Mouse (Mus musculus): Measurements from ENCODE around the gene Tmem182. TPM values are rescaled to one million over a fixed set of nuclear protein-coding genes. Genes with fewer than 3 reads are reported as not detected.
A peak's percentile ranks its signal among the peaks of the same experiment; 100 is the strongest.

Gene Tmem182
- polyA plus RNA-seq, 1 experiment from 2014 or later = 0.69 TPM

DNA sequence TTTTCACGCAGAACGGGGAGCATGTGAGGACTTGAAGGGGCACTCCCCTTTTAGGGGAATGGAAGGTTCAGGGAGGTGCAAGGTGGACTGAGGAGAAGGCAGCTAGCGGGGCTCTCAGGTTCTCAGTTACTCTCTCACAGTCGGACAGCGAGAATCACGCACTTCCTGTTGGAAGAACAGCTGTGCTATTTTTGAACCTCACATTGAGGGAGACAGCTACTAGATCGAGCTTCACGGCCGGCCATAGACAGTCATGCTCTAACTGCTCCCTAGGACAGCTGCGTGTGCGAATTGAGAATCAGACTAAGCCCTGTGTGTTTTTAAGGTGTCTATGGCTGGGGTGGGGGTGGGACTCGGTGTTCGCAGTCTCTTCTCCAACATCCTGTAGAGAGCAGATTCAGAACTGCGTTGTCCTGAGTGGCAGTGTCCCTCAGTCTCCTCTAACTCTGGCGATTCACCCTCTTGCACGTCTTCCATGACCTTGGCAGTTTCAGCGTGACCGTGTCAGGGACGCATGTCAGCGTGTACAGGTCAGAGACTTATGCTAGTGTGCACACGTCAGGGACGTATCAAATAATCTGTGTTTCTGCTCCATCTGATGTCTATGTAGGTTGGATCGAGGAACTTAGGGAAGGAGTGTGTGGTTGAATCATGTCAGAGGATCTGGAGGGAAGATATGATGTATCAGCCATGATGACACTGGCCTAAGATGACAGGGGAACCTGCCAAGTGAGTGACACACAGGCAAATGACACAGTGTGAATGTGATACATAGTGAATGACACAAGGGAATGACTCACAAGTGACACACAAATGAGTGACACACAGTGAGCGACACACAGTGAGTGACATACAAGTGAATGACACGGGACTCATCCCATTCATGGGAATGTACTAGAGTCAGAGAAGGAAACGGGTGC lies 69.3 kb downstream of the Tmem182 start:
- WGBS = 85% methylated on average over 26 of the region's 26 CpGs
- Histone ChIP-seq H3K36me3 (no peaks in the 10 kb centered on the region), H3K9me3 (replicated peaks) (no peaks in the 10 kb centered on the region), H3K4me2 (no peak overlapping the region), H3K4me3 (replicated peaks) (no peak overlapping the region), H3K27me3 (replicated peaks) (no peaks in the 10 kb centered on the region), H3K4me1 (no peaks in the 10 kb centered on the region), H3K9ac (replicated peaks) (no peak overlapping the region), H3K27ac (replicated peaks) (no peak overlapping the region)
- no peak for ATAC-seq (ENCODE audit: low FRiP score)

DNA sequence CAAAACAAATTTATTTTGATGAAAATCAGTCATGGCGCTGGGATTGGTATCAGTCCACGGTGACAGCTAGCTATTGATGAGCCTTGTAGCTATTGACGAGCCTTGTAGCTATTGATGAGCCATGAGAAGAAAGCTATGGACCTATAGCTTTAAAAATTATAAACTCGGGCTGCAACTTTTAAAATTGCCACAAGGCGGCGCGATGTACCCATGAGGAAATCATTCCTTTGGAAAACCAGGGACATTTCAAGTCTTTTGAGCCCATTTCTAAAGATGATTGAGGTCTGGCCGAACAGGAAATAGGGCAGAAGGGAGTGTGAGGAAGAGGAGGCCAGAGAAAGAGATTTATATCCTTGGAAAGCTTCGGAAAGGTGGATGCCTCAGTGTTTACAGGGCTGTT lies 73.7 kb downstream of the Tmem182 start:
- no peak overlapping the region for H3K9ac ChIP-seq (replicated peaks)
- no peak overlapping the region for H3K27ac ChIP-seq (replicated peaks)
- no peaks in the 10 kb centered on the region for H3K4me1 ChIP-seq
- no peak overlapping the region for H3K4me2 ChIP-seq
- ATAC-seq (ENCODE audit: low FRiP score) = no peak
- H3K9me3 ChIP-seq (replicated peaks) = no peaks in the 10 kb centered on the region
- H3K36me3 ChIP-seq = no peaks in the 10 kb centered on the region
- no peaks in the 10 kb centered on the region for H3K27me3 ChIP-seq (replicated peaks)
- no peak overlapping the region for H3K4me3 ChIP-seq (replicated peaks)
- 13% methylated on average over 9 of the region's 9 CpGs for WGBS

DNA sequence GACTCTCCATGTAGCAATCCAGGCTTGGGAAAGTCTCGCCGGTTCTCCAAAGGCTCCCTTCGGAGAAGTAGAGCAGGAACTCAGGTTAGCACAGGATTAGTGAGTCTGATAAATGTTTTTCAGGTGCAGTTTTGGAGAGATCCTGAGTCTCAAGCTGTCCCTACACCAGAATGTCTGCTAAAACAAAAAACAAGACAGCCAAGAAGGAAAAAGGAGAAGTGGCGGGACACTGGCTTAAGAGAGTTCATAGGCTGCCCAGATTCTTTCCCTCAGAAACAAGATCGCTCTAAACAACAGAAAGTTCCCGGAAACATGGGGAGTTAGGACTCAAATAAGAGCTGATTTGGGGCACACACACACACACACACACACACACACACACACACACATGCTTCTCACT lies 74.1 kb downstream of the Tmem182 start:
- Histone ChIP-seq H3K9ac (replicated peaks) (no peak overlapping the region), H3K4me2 (no peak overlapping the region), H3K36me3 (no peaks in the 10 kb centered on the region), H3K27ac (replicated peaks) (no peak overlapping the region), H3K4me3 (replicated peaks) (no peak overlapping the region), H3K9me3 (replicated peaks) (no peaks in the 10 kb centered on the region), H3K4me1 (no peaks in the 10 kb centered on the region), H3K27me3 (replicated peaks) (no peaks in the 10 kb centered on the region)
- no peak for ATAC-seq (ENCODE audit: low FRiP score)
- whole genome bisulfite sequencing = 81% methylated on average over 6 of the region's 6 CpGs

DNA sequence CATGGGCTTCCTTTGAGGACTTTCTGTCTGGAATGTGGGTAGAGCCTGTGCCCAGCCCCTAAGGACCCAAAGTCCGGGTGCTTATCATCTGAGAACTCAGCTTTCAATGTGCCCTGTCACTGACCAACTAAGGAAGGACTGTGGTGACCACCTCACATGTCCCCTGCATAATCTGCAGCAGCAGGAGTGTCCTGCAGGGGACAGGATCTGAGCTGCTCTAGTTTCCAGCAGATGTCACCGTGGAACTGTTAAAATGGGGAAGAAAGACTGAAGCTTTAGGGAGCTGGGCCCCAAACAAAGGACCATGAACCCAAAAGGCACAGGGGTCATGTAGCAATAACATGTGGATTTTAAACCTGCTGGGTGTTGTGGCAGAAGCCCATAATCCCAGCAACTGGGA lies 75.1 kb downstream of the Tmem182 start:
- no peaks in the 10 kb centered on the region for H3K9me3 ChIP-seq (replicated peaks)
- no peak overlapping the region for H3K4me2 ChIP-seq
- 63% methylated on average over 2 of the region's 2 CpGs for WGBS
- H3K27me3 ChIP-seq (replicated peaks) = no peaks in the 10 kb centered on the region
- no peak for ATAC-seq (ENCODE audit: low FRiP score)
- no peaks in the 10 kb centered on the region for H3K36me3 ChIP-seq
- H3K4me3 ChIP-seq (replicated peaks) = no peak overlapping the region
- H3K27ac ChIP-seq (replicated peaks) = no peak overlapping the region
- no peaks in the 10 kb centered on the region for H3K4me1 ChIP-seq
- H3K9ac ChIP-seq (replicated peaks) = no peak overlapping the region

DNA sequence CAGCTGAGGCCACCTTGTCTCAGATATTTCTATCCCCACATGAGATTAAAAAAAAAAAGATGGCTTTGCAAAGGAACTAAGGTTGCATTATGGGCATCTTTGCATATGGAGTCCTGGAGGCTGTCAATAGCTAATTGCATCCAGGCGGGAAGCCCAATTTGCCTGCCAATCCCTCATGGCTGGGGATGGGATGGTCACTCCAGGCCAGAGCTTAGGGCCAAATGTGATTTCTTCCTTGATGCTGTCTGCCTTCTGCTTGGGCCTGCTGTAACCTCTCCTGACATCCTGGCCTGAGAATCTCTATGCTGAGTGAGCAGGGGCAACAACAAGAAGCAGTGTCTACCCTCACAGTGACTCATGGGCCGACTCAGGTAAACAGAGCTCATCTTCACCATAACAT lies 78.5 kb downstream of the Tmem182 start:
- 87% methylated on average over 2 of the region's 2 CpGs for WGBS
- Histone ChIP-seq H3K4me3 (replicated peaks) (no peak overlapping the region), H3K36me3 (no peaks in the 10 kb centered on the region), H3K4me1 (peaks cover 2% of the 10 kb centered on the region; the same call in 1 of the 2 replicates), H3K27ac (replicated peaks) (no peak overlapping the region), H3K9me3 (replicated peaks) (no peaks in the 10 kb centered on the region), H3K9ac (replicated peaks) (no peak overlapping the region), H3K4me2 (no peak overlapping the region), H3K27me3 (replicated peaks) (no peaks in the 10 kb centered on the region)
- no peak for ATAC-seq (ENCODE audit: low FRiP score)

DNA sequence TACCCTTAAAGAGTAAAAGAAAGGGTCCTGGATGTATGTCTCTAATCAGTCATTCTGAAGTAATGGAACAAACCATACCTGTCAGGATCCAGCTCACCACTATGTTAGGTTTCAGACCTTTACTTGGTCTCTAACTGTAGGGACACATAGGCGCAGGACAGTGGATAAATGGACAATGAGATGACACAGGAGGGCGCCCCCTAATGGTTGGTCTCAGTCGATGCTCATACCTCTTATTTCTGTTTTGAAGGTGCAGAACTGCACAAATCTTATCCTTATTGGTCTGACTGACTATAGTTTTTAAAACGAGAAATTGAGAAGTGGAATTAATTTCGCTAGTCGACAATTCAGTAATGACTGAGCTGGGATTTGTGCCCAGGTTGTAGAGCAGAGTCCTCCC lies 79.5 kb downstream of the Tmem182 start:
- no peak for ATAC-seq (ENCODE audit: low FRiP score)
- no peaks in the 10 kb centered on the region for H3K9me3 ChIP-seq (replicated peaks)
- H3K9ac ChIP-seq (replicated peaks) = no peak overlapping the region
- no peaks in the 10 kb centered on the region for H3K36me3 ChIP-seq
- H3K27ac ChIP-seq (replicated peaks) = no peak overlapping the region
- WGBS = 70% methylated on average over 6 of the region's 6 CpGs
- no peak overlapping the region for H3K4me2 ChIP-seq
- peaks cover 2% of the 10 kb centered on the region; the same call in 1 of the 2 replicates for H3K4me1 ChIP-seq
- no peak overlapping the region for H3K4me3 ChIP-seq (replicated peaks)
- H3K27me3 ChIP-seq (replicated peaks) = no peaks in the 10 kb centered on the region

DNA sequence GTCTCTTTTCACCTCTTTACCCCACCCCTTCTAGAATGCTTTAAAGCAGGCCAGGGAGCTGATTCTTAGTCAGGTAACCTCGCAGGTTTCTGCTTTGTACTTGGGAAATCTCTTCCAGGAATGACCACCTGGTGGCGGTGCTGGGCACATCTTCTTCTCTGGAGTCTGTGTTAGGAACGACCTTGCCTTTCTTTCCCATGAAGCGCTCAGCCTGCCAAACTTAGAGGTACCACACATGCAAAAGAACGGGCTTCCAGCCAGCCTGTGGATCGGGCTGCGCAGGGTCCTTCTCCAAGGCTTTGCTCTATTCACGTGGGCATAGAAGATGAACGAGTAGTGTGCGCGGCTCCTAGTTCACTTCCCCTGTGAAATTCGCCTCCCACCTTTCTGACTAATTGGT lies 82.3 kb downstream of the Tmem182 start:
- no peaks in the 10 kb centered on the region for H3K27me3 ChIP-seq (replicated peaks)

DNA sequence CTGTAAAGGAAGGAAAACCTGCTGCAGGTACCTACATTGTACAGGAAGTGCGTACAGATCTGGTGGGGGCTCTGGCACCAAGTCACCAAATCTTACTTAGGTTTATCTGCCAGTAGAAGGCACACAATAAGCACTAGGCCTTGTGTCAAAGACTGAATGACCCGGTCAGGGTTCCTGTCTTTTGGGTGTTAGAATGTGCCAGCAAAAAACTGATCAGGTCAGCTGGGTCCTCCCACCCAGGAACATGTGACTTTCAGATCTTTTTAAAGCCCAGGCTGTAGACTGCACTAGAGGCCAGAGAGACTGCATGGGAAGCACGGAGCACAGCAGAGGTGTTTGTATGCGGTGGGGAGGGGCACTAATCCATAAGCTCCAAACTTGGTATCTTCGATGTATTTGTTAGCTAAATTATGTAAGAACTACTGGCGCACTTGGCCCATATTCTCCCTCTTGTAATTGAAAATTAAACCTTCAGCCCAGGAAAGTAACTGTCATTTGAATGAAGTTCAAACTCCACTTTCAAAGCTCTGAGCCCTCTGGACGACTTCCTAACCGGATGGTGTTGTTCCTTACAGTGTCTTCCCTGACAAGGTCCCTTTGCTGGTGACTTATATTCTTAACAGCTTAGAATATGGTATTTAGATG lies 83.1 kb downstream of the Tmem182 start:
- no peak overlapping the region for H3K4me2 ChIP-seq
- no peak for ATAC-seq (ENCODE audit: low FRiP score)
- no peaks in the 10 kb centered on the region for H3K36me3 ChIP-seq
- peaks cover 6% of the 10 kb centered on the region for H3K4me1 ChIP-seq
- H3K9ac ChIP-seq (replicated peaks) = no peak overlapping the region
- WGBS = 93% methylated on average over 8 of the region's 8 CpGs
- no peaks in the 10 kb centered on the region for H3K27me3 ChIP-seq (replicated peaks)
- H3K4me3 ChIP-seq (replicated peaks) = no peak overlapping the region
- no peaks in the 10 kb centered on the region for H3K9me3 ChIP-seq (replicated peaks)
- no peak overlapping the region for H3K27ac ChIP-seq (replicated peaks)

More for the DNA sequence above, 82.3 kb downstream of the Tmem182 start:
- Histone ChIP-seq H3K9me3 (replicated peaks) (no peaks in the 10 kb centered on the region), H3K4me3 (replicated peaks) (no peak overlapping the region), H3K27ac (replicated peaks) (no peak overlapping the region), H3K4me1 (peaks cover 6% of the 10 kb centered on the region), H3K4me2 (no peak overlapping the region; the same call in 1 of the 2 replicates), H3K36me3 (no peaks in the 10 kb centered on the region), H3K9ac (replicated peaks) (no peak overlapping the region)
- peak; percentile 80; the same call in 1 of the 2 replicates for ATAC-seq (ENCODE audit: low FRiP score)
- 38% methylated on average over 12 of the region's 12 CpGs for WGBS

DNA sequence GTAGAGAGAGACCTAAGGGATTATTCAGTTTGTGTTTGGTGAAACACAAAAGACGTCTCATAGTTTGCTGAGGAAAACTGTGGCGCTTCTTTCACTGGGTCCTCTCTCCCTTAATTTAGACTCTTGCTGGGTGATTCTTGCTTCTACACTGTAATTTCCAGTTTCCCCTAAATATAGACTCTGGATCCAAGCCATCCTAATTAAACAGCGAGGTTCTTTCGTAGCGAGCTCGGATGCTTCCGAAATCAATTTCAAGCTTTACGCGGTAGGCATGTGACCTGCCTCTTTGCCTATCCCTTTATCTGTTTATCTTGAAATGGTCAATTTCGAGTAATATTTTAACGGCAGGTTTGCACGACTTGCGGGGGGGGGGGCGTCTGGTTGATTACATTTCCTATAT lies 84.2 kb downstream of the Tmem182 start:
- no peaks in the 10 kb centered on the region for H3K36me3 ChIP-seq

DNA sequence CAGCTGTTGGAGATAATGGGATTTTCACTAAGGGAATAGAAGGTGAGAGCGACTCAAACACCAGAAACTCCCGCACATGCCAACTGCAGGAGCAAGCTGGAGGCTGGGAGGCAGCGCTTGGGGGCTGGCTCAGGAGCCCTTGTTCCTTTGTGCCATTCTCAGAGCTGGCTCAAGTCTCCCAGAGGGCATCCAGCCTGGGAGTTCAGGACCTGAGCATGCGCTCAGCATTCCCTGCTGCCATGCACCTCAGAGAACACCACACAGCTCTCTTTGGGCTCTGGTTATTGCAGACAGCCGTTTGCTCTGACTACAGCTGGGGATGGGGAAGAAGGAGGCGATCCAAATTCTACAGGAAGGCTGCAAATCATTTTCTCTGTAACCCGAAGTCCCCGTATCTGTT lies 84.8 kb downstream of the Tmem182 start:
- 46% methylated on average over 8 of the region's 8 CpGs for WGBS
- no peaks in the 10 kb centered on the region for H3K9me3 ChIP-seq (replicated peaks)
- no peak overlapping the region for H3K4me3 ChIP-seq (replicated peaks)
- peaks cover 6% of the 10 kb centered on the region for H3K4me1 ChIP-seq
- ATAC-seq (ENCODE audit: low FRiP score) = no peak
- H3K9ac ChIP-seq (replicated peaks) = no peak overlapping the region
- no peaks in the 10 kb centered on the region for H3K27me3 ChIP-seq (replicated peaks)
- peak overlapping the region; percentile 13; the same call in 1 of the 2 replicates for H3K4me2 ChIP-seq
- H3K36me3 ChIP-seq = no peaks in the 10 kb centered on the region
- no peak overlapping the region for H3K27ac ChIP-seq (replicated peaks)

More for the DNA sequence above, 84.2 kb downstream of the Tmem182 start:
- no peaks in the 10 kb centered on the region for H3K27me3 ChIP-seq (replicated peaks)
- H3K9ac ChIP-seq (replicated peaks) = no peak overlapping the region
- H3K4me1 ChIP-seq = peaks cover 6% of the 10 kb centered on the region
- no peak overlapping the region for H3K27ac ChIP-seq (replicated peaks)
- H3K9me3 ChIP-seq (replicated peaks) = no peaks in the 10 kb centered on the region
- 71% methylated on average over 14 of the region's 14 CpGs for WGBS
- no peak for ATAC-seq (ENCODE audit: low FRiP score)
- H3K4me2 ChIP-seq = no peak overlapping the region
- H3K4me3 ChIP-seq (replicated peaks) = no peak overlapping the region

DNA sequence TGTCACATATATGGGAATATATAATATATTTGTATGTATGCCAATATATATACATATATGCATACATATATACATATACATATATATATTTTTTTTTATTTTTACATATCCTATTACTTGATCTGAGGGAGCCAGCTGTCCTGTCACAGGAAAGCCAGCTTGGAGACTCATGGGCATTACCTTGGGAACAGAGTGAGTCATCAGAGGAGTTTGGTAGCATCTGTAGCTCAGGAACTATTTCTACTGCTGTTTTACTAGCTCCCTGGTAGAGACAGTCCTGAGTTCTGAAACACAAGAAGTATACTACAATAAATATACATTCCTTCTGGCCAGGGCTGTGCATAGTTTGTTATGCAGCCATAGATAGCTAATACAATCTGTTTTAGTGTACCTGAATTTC lies 98.3 kb downstream of the Tmem182 start:
- H3K9me3 ChIP-seq (replicated peaks) = no peaks in the 10 kb centered on the region
- H3K36me3 ChIP-seq = no peaks in the 10 kb centered on the region
- no peak overlapping the region for H3K4me2 ChIP-seq
- no peak overlapping the region for H3K9ac ChIP-seq (replicated peaks)
- H3K4me1 ChIP-seq = no peaks in the 10 kb centered on the region
- no peak for ATAC-seq (ENCODE audit: low FRiP score)
- H3K27ac ChIP-seq (replicated peaks) = no peak overlapping the region
- no peak overlapping the region for H3K4me3 ChIP-seq (replicated peaks)
- H3K27me3 ChIP-seq (replicated peaks) = no peaks in the 10 kb centered on the region

All from neural tube, embryonic 15.5 days (tissue).